Mouse (Mus musculus): ENCODE results near the gene Tshz2.

- TF ChIP-seq POLR2A (IDR thresholded peaks at IDR 0.05; ENCODE audit: borderline replicate concordance, extremely low read depth, low read depth, low read length) (no peak), CTCF (IDR thresholded peaks at IDR 0.05; ENCODE audit: insufficient read depth, low read length) (no peak)
Measured at GRCm38 (mm10) chr2:170011858-170012257, 379.0 kb downstream of the Tshz2 start.

Data from lung, adult 2 months (tissue).